Mouse (Mus musculus) brown adipose tissue, adult 24 weeks (tissue): ENCODE measurements around the gene Nox3. TPM values are rescaled to one million over a fixed set of nuclear protein-coding genes. Genes with fewer than 3 reads are reported as not detected.

Source experiments
- H3K27ac ChIP-seq: fragments of 200-500 bp; replicated peaks from 2 replicates; pipeline ENCODE4 v1.5.1; 2012; ENCODE audit warnings: low read depth, mild to moderate bottlenecking, low read length
- H3K4me1 ChIP-seq: fragments of 200-500 bp; 2 replicates; pipeline ENCODE4 v1.6.1; 2012; ENCODE audit warnings: low read length, mixed read lengths; ENCODE audit not compliant: control insufficient read depth, insufficient read depth, insufficient read length
- H3K4me3 ChIP-seq: fragments of 200-500 bp; 2 replicates; pipeline ENCODE4 v1.5.1; 2012; ENCODE audit warnings: low read depth, mild to moderate bottlenecking, low read length, moderate library complexity; ENCODE audit not compliant: insufficient read depth
- polyA plus RNA-seq: library from polyadenylated mRNA; stranded (reverse); fragments of >200 nt; gene quantifications from 2 replicates; pipeline ENCODE4 v1.2.4, GENCODE M21; 2012; ENCODE audit not compliant: missing spikeins, insufficient read depth, insufficient read length

Nox3 gene
- polyA plus RNA-seq = not detected in 2 replicates

GRCm38 (mm10) chr17:3696161-3696560 is at the start of gene Nox3:
Gene Nox3 (minus strand): TSS chr17:3696261.
- Histone ChIP-seq H3K27ac (no peak within 1 kb of the TSS), H3K4me1 (no peaks in the 10 kb centered on the region), H3K4me3 (no peak within 1 kb of the TSS)

GRCm38 (mm10) chr17:3744402-3744801 is 48.3 kb upstream of the Nox3 start:
- Histone ChIP-seq H3K4me1 (no peaks in the 10 kb centered on the region), H3K4me3 (no peak overlapping the region), H3K27ac (no peak overlapping the region)

- Histone ChIP-seq H3K4me3 (no peak overlapping the region), H3K4me1 (no peaks in the 10 kb centered on the region)
Measured at GRCm38 (mm10) chr17:3736936-3737335, 40.9 kb upstream of the Nox3 start.

GRCm38 (mm10) chr17:3734286-3734685 is 38.2 kb upstream of the Nox3 start:
- Histone ChIP-seq H3K27ac (no peak overlapping the region), H3K4me3 (no peak overlapping the region), H3K4me1 (no peaks in the 10 kb centered on the region)

More at GRCm38 (mm10) chr17:3736936-3737335, 40.9 kb upstream of the Nox3 start:
- no peak overlapping the region for H3K27ac ChIP-seq

- Histone ChIP-seq H3K4me3 (no peak overlapping the region), H3K4me1 (no peaks in the 10 kb centered on the region), H3K27ac (no peak overlapping the region)
Measured at GRCm38 (mm10) chr17:3705350-3705930, 9.4 kb upstream of the Nox3 start.

GRCm38 (mm10) chr17:3702320-3702719 is 6.3 kb upstream of the Nox3 start:
- Histone ChIP-seq H3K4me1 (no peaks in the 10 kb centered on the region), H3K4me3 (no peak overlapping the region), H3K27ac (no peak overlapping the region)

- Histone ChIP-seq H3K4me3 (no peak overlapping the region), H3K4me1 (no peaks in the 10 kb centered on the region), H3K27ac (no peak overlapping the region)
Measured at GRCm38 (mm10) chr17:3692817-3693216, 3.2 kb downstream of the Nox3 start.

GRCm38 (mm10) chr17:3690499-3691258 is 5.4 kb downstream of the Nox3 start:
- Histone ChIP-seq H3K4me3 (no peak overlapping the region), H3K27ac (no peak overlapping the region)

GRCm38 (mm10) chr17:3683662-3684061 is 12.4 kb downstream of the Nox3 start:
- no peak overlapping the region for H3K4me3 ChIP-seq
- H3K4me1 ChIP-seq = no peaks in the 10 kb centered on the region
- no peak overlapping the region for H3K27ac ChIP-seq

More at GRCm38 (mm10) chr17:3690499-3691258, 5.4 kb downstream of the Nox3 start:
- H3K4me1 ChIP-seq = no peaks in the 10 kb centered on the region

- no peak overlapping the region for H3K27ac ChIP-seq
- H3K4me1 ChIP-seq = no peaks in the 10 kb centered on the region
- H3K4me3 ChIP-seq = no peak overlapping the region
Measured at GRCm38 (mm10) chr17:3669226-3669625, 26.8 kb downstream of the Nox3 start.

GRCm38 (mm10) chr17:3667287-3667686 is 28.8 kb downstream of the Nox3 start:
- no peak overlapping the region for H3K27ac ChIP-seq
- H3K4me3 ChIP-seq = no peak overlapping the region

GRCm38 (mm10) chr17:3665321-3665720 is 30.7 kb downstream of the Nox3 start:
- H3K4me3 ChIP-seq = no peak overlapping the region
- no peaks in the 10 kb centered on the region for H3K4me1 ChIP-seq
- H3K27ac ChIP-seq = no peak overlapping the region

More at GRCm38 (mm10) chr17:3667287-3667686, 28.8 kb downstream of the Nox3 start:
- no peaks in the 10 kb centered on the region for H3K4me1 ChIP-seq

- H3K4me3 ChIP-seq = no peak overlapping the region
- H3K27ac ChIP-seq = no peak overlapping the region
- H3K4me1 ChIP-seq = peaks cover 7% of the 10 kb centered on the region; the same call in 1 of the 2 replicates
Measured at GRCm38 (mm10) chr17:3659497-3659896, 36.6 kb downstream of the Nox3 start.

GRCm38 (mm10) chr17:3650377-3650776 is 45.7 kb downstream of the Nox3 start:
- Histone ChIP-seq H3K4me3 (no peak overlapping the region), H3K27ac (no peak overlapping the region), H3K4me1 (no peaks in the 10 kb centered on the region)

- Histone ChIP-seq H3K4me1 (no peaks in the 10 kb centered on the region), H3K4me3 (no peak overlapping the region), H3K27ac (no peak overlapping the region)
Measured at GRCm38 (mm10) chr17:3643582-3643981, 52.5 kb downstream of the Nox3 start.

- Histone ChIP-seq H3K27ac (no peak overlapping the region), H3K4me1 (peaks cover 2% of the 10 kb centered on the region; the same call in 1 of the 2 replicates), H3K4me3 (no peak overlapping the region)
Measured at GRCm38 (mm10) chr17:3641456-3641855, 54.6 kb downstream of the Nox3 start.
